Mouse (Mus musculus): Measurements from ENCODE around the gene Rere. TPM values are rescaled to one million over a fixed set of nuclear protein-coding genes. Genes with fewer than 3 reads are reported as not detected.

The Rere gene
- polyA plus RNA-seq, 1 experiment from 2014 or later: 27.2 TPM

DNA sequence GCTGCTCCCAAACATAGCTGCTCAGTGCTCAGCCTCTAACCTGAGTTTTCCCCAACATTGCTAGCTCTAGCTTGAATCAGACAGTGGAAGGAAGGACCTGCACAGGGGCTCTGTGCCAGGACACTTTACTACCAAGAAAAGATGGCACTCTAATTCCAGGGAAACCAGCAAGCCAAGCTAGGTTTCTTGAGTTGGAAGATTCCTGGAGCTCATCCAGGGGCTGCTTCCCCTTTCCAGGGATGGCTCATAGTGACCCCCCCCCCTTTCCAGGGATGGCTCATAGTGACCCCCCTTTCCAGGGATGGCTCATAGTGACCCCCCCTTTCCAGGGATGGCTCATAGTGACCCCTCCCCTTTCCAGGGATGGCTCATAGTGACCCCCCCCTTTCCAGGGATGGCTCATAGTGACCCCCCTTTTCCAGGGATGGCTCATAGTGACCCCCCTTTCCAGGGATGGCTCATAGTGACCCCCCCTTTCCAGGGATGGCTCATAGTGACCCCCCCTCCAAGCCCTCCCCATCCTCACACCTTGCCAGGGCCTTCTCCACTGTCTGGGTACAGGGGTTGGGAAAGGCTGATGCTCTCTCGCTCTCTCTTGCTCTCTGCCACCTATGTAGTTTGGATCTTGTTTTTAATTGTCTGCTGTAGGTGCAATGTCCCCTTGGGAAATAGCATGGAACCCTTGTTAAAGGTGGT, 322.1 kb downstream of the Rere start:
- no peaks in the 10 kb centered on the region for H3K36me3 ChIP-seq
- H3K27me3 ChIP-seq: no peaks in the 10 kb centered on the region
- H3K4me1 ChIP-seq: peaks cover 17% of the 10 kb centered on the region
- no peak overlapping the region for H3K4me2 ChIP-seq (replicated peaks)
- WGBS: 92% methylated on average over 1 of the region's 1 CpGs
- no peak overlapping the region for H3K9ac ChIP-seq
- H3K4me3 ChIP-seq (replicated peaks): no peak overlapping the region
- ATAC-seq (ENCODE audit: insufficient number of reproducible peaks, low FRiP score, low TSS enrichment, low read depth): no peak
- no peak overlapping the region for H3K27ac ChIP-seq (replicated peaks)
- no peaks in the 10 kb centered on the region for H3K9me3 ChIP-seq (replicated peaks)

DNA sequence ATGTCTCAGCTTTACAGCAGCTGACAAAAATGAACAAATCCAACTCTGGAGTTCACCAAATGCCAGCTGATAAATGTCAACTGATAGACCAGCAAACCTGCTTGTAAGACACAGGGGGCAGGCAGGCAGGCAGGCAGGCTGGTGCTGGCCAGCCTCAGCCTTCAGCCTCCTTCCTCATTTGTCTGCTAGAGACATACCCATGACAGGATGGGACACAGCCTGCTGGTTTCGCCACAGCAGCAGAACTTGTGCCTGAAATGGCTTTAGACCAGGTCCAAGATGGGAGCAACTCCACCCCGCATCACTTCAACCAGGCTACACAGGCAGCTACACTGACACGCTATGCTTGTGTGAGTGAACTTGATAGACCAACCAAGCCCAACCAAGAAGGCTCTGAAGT, 324.4 kb downstream of the Rere start:
- no peak overlapping the region for H3K9ac ChIP-seq
- no peak overlapping the region for H3K4me3 ChIP-seq (replicated peaks)
- H3K4me2 ChIP-seq (replicated peaks): no peak overlapping the region
- WGBS: 93% methylated on average over 3 of the region's 3 CpGs
- no peak overlapping the region for H3K27ac ChIP-seq (replicated peaks)
- peaks cover 9% of the 10 kb centered on the region for H3K36me3 ChIP-seq
- H3K4me1 ChIP-seq: peaks cover 5% of the 10 kb centered on the region; the same call in 1 of the 2 replicates
- H3K9me3 ChIP-seq (replicated peaks): no peaks in the 10 kb centered on the region
- H3K27me3 ChIP-seq: no peaks in the 10 kb centered on the region
- no peak for ATAC-seq (ENCODE audit: insufficient number of reproducible peaks, low FRiP score, low TSS enrichment, low read depth)

DNA sequence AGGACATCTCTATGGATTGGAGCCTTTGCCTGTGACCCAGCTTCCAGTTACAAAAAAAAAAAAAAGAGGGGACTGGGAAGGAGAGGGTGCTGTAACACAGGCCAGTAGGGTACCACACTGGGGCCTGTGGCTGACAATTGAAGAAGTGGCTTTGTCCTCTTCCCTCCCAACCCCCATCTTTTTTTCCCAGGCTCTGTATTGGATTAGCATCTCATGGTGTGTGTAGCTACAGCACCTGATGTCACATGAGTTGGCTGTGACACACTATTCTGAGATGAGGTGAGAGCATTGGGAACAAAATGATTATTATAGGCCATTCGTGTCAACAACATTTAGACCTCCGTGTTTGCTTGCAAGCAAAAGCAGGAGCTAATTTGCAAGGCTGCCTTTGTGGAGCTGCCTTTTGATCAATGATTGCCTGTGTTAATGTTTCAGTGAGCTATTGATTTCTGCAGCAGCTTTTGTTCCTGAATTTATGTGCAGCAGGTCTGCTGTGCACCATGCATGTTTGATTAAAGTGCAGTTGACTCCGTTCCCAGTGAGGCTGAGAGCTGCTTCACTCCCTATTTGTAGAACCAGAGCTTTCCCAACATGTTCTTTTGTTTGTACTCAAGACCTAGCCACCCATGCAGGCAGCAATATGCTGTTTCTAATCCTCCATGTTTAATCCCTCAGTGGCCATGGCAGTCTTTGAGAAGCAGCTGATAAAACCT, 325.2 kb downstream of the Rere start:
- Histone ChIP-seq H3K36me3 (peaks cover 15% of the 10 kb centered on the region), H3K4me2 (replicated peaks) (no peak overlapping the region), H3K4me1 (peaks cover 5% of the 10 kb centered on the region; the same call in 1 of the 2 replicates), H3K4me3 (replicated peaks) (no peak overlapping the region), H3K27ac (replicated peaks) (no peak overlapping the region), H3K9me3 (replicated peaks) (no peaks in the 10 kb centered on the region), H3K9ac (no peak overlapping the region), H3K27me3 (no peaks in the 10 kb centered on the region)
- WGBS: 45% methylated on average over 3 of the region's 3 CpGs
- ATAC-seq (ENCODE audit: insufficient number of reproducible peaks, low FRiP score, low TSS enrichment, low read depth): no peak

GRCm38 (mm10) chr4:150608670-150609069, 327.2 kb downstream of the Rere start:
- Histone ChIP-seq H3K4me1 (no peaks in the 10 kb centered on the region; the same call in 1 of the 2 replicates), H3K4me3 (replicated peaks) (no peak overlapping the region), H3K36me3 (peaks cover 35% of the 10 kb centered on the region), H3K27ac (replicated peaks) (no peak overlapping the region), H3K27me3 (no peaks in the 10 kb centered on the region), H3K9me3 (replicated peaks) (no peaks in the 10 kb centered on the region), H3K9ac (no peak overlapping the region), H3K4me2 (replicated peaks) (no peak overlapping the region)
- WGBS: 97% methylated on average over 3 of the region's 3 CpGs
- no peak for ATAC-seq (ENCODE audit: insufficient number of reproducible peaks, low FRiP score, low TSS enrichment, low read depth)

DNA sequence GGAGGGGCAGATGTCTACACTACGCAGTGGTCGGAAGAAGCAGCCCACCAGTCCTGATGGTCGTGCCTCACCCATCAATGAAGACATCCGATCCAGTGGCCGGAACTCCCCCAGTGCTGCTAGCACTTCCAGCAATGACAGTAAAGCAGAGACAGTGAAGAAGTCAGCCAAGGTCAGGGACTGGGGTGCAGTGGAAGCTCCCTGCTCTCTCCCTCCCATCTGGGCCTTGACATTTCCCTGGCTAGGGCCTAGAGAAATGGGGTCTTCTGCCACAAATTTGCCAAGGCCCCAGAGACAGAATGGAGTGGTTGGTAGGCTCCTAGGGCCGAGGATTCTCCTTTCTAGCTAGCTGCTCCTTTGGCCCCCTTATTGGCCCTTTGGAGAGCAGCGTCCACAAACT, 332.3 kb downstream of the Rere start:
- ATAC-seq (ENCODE audit: insufficient number of reproducible peaks, low FRiP score, low TSS enrichment, low read depth): no peak
- Histone ChIP-seq H3K27ac (replicated peaks) (no peak overlapping the region), H3K4me1 (no peaks in the 10 kb centered on the region), H3K4me3 (replicated peaks) (no peak overlapping the region), H3K9ac (no peak overlapping the region), H3K9me3 (replicated peaks) (no peaks in the 10 kb centered on the region), H3K27me3 (no peaks in the 10 kb centered on the region), H3K4me2 (replicated peaks) (no peak overlapping the region), H3K36me3 (peaks cover 85% of the 10 kb centered on the region)
- WGBS: 89% methylated on average over 7 of the region's 7 CpGs

DNA sequence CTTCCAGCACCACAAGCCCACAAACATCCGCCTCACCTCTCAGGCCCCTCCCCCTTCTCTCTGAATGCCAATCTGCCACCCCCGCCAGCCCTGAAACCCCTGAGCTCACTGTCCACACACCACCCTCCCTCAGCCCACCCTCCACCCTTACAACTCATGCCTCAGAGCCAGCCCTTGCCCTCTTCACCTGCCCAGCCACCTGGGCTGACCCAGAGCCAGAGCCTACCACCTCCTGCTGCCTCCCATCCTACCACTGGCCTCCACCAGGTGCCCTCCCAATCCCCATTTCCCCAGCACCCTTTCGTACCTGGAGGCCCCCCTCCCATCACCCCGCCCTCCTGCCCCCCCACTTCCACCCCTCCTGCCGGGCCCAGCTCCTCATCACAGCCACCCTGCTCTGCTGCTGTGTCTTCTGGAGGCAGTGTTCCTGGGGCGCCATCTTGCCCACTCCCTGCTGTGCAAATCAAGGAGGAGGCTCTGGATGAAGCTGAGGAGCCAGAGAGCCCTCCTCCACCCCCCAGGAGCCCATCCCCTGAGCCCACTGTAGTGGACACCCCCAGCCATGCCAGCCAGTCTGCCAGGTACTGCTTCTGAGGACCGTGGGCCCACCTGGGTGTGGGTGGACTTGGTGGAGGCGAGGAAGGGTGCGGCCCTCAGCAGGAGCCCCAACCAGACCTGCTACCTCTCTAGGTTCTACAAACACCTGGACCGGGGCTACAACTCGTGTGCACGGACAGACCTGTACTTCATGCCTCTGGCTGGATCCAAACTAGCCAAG, 334.0 kb downstream of the Rere start:
- no peaks in the 10 kb centered on the region for H3K9me3 ChIP-seq (replicated peaks)
- no peak overlapping the region for H3K9ac ChIP-seq
- H3K4me3 ChIP-seq (replicated peaks): no peak overlapping the region
- H3K36me3 ChIP-seq: peaks cover 93% of the 10 kb centered on the region
- H3K4me2 ChIP-seq (replicated peaks): no peak overlapping the region
- 87% methylated on average over 12 of the region's 12 CpGs for WGBS
- ATAC-seq (ENCODE audit: insufficient number of reproducible peaks, low FRiP score, low TSS enrichment, low read depth): no peak
- H3K27me3 ChIP-seq: no peaks in the 10 kb centered on the region
- H3K4me1 ChIP-seq: no peaks in the 10 kb centered on the region
- 0 out of 2 replicates have a peak overlapping the region, but pooled peaks have one; percentile 28 for H3K27ac ChIP-seq (replicated peaks)

GRCm38 (mm10) chr4:150616029-150616420, 334.6 kb downstream of the Rere start:
- Histone ChIP-seq H3K4me3 (replicated peaks) (no peak overlapping the region), H3K9ac (no peak overlapping the region), H3K27ac (replicated peaks) (0 out of 2 replicates have a peak overlapping the region, but pooled peaks have one; percentile 28), H3K27me3 (no peaks in the 10 kb centered on the region), H3K36me3 (peaks cover 88% of the 10 kb centered on the region), H3K4me2 (replicated peaks) (no peak overlapping the region), H3K4me1 (no peaks in the 10 kb centered on the region), H3K9me3 (replicated peaks) (no peaks in the 10 kb centered on the region)
- 85% methylated on average over 13 of the region's 13 CpGs for WGBS
- no peak for ATAC-seq (ENCODE audit: insufficient number of reproducible peaks, low FRiP score, low TSS enrichment, low read depth)

DNA sequence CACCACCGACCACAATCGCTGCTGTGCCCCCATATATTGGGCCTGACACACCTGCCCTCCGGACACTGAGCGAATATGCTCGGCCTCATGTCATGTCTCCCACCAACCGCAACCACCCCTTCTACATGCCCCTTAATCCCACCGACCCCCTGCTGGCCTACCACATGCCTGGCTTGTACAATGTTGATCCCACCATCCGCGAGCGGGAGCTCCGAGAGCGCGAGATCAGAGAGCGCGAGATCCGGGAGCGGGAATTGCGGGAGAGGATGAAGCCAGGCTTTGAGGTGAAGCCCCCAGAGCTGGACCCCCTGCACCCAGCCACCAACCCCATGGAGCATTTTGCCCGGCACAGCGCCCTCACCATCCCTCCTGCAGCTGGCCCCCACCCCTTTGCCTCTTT, 335.4 kb downstream of the Rere start:
- no peak overlapping the region for H3K4me3 ChIP-seq (replicated peaks)
- no peak for ATAC-seq (ENCODE audit: insufficient number of reproducible peaks, low FRiP score, low TSS enrichment, low read depth)
- no peaks in the 10 kb centered on the region for H3K27me3 ChIP-seq
- no peak overlapping the region for H3K4me2 ChIP-seq (replicated peaks)
- H3K9ac ChIP-seq: no peak overlapping the region
- no peak overlapping the region for H3K27ac ChIP-seq (replicated peaks)
- no peaks in the 10 kb centered on the region for H3K9me3 ChIP-seq (replicated peaks)
- peaks cover 83% of the 10 kb centered on the region for H3K36me3 ChIP-seq
- no peaks in the 10 kb centered on the region for H3K4me1 ChIP-seq
- 95% methylated on average over 20 of the region's 20 CpGs for WGBS

DNA sequence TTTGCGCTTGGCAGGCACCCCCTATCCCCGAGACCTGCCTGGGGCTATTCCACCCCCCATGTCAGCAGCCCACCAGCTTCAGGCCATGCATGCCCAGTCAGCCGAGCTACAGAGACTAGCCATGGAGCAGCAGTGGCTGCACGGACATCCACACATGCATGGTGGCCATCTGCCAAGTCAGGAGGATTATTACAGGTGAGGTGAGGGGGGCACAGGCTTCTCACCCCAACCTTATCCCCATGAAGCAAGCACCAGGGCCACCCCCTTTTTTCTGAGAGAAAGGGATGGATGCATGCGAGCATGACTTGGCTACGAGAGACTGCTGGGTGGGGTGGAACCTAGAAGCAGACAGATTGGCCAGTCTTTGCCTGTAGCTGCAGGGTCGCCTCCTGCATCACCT, 337.6 kb downstream of the Rere start:
- no peak overlapping the region for H3K27ac ChIP-seq (replicated peaks)
- no peak for ATAC-seq (ENCODE audit: insufficient number of reproducible peaks, low FRiP score, low TSS enrichment, low read depth)
- no peak overlapping the region for H3K4me3 ChIP-seq (replicated peaks)
- no peak overlapping the region for H3K9ac ChIP-seq
- H3K4me2 ChIP-seq (replicated peaks): no peak overlapping the region
- H3K9me3 ChIP-seq (replicated peaks): no peaks in the 10 kb centered on the region
- no peaks in the 10 kb centered on the region for H3K27me3 ChIP-seq
- peaks cover 73% of the 10 kb centered on the region for H3K36me3 ChIP-seq
- no peaks in the 10 kb centered on the region for H3K4me1 ChIP-seq
- 74% methylated on average over 7 of the region's 7 CpGs for WGBS

DNA sequence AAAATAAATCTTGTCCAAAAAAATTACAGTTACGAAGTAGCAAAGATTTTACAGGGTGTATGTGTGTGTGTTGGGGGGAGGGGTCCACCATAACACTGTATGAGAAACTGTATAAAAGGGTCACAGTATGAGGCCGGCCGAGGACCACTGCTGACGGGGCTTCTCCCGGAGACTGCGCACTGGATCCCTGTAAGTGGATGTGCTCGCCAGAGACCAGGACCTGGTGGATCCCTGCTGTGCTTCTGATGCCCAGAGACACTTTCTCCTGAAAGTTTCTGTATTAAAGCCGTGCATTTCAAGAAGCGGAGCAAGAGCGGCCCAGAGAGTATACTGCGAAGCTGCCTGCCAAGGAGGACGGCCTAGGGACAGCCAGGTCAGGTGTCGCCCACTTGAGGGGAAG, 341.2 kb downstream of the Rere start:
- Histone ChIP-seq H3K4me2 (replicated peaks) (no peak overlapping the region), H3K9ac (no peak overlapping the region), H3K4me3 (replicated peaks) (no peak overlapping the region), H3K4me1 (0 out of 2 replicates have a peak, but pooled peaks cover 7% of the 10 kb centered on the region), H3K27me3 (no peaks in the 10 kb centered on the region), H3K9me3 (replicated peaks) (no peaks in the 10 kb centered on the region), H3K36me3 (peaks cover 37% of the 10 kb centered on the region), H3K27ac (replicated peaks) (no peak overlapping the region)
- WGBS: 92% methylated on average over 13 of the region's 13 CpGs
- ATAC-seq (ENCODE audit: insufficient number of reproducible peaks, low FRiP score, low TSS enrichment, low read depth): no peak

GRCm38 (mm10) chr4:150624214-150624823, 342.9 kb downstream of the Rere start:
- peaks cover 20% of the 10 kb centered on the region for H3K36me3 ChIP-seq
- ATAC-seq (ENCODE audit: insufficient number of reproducible peaks, low FRiP score, low TSS enrichment, low read depth): no peak
- 65% methylated on average over 11 of the region's 11 CpGs for WGBS

More at GRCm38 (mm10) chr4:150624214-150624823, 342.9 kb downstream of the Rere start:
- Histone ChIP-seq H3K4me1 (0 out of 2 replicates have a peak, but pooled peaks cover 7% of the 10 kb centered on the region), H3K27ac (replicated peaks) (no peak overlapping the region), H3K4me3 (replicated peaks) (no peak overlapping the region), H3K9me3 (replicated peaks) (no peaks in the 10 kb centered on the region), H3K4me2 (replicated peaks) (no peak overlapping the region), H3K27me3 (no peaks in the 10 kb centered on the region), H3K9ac (no peak overlapping the region)
